Mouse (Mus musculus) heart, embryonic 11.5 days (tissue): ENCODE results near the gene Hist1h3e. TPM values are rescaled to one million over a fixed set of nuclear protein-coding genes. Genes with fewer than 3 reads are reported as not detected.

ENCODE experiments used
- ATAC-seq: fragments of 200-750 bp; cut with Nextera tagmentation; replicated peaks from 2 replicates; pipeline ENCODE4 v1.8.0; 2017; ENCODE audit warnings: moderate library complexity; ENCODE audit not compliant: insufficient number of reproducible peaks, low FRiP score, low TSS enrichment
- H3K27ac ChIP-seq: fragments of 300-500 bp; sonication (generic); 2 replicates; pipeline ENCODE4 v1.5.1; 2014; ENCODE audit warnings: mild to moderate bottlenecking, low read depth, low read length
- H3K27me3 ChIP-seq: fragments of 300-500 bp; sonication (generic); 2 replicates; pipeline ENCODE4 v1.6.1; 2014; ENCODE audit warnings: mild to moderate bottlenecking, low read length, mixed read lengths; ENCODE audit not compliant: control insufficient read depth, insufficient read depth
- H3K36me3 ChIP-seq: fragments of 300-500 bp; sonication (generic); 2 replicates; pipeline ENCODE4 v1.6.1; 2014; ENCODE audit warnings: mild to moderate bottlenecking, low read length, moderate library complexity, mixed read lengths; ENCODE audit not compliant: control insufficient read depth, insufficient read depth
- H3K4me1 ChIP-seq: fragments of 300-500 bp; sonication (generic); 2 replicates; pipeline ENCODE4 v1.6.1; 2014; ENCODE audit warnings: low read length; ENCODE audit not compliant: control insufficient read depth, insufficient read depth
- H3K4me2 ChIP-seq: fragments of 300-500 bp; sonication (generic); 2 replicates; pipeline ENCODE4 v1.6.1; 2014; ENCODE audit warnings: mild to moderate bottlenecking, moderate library complexity
- H3K4me3 ChIP-seq: fragments of 300-500 bp; sonication (generic); 2 replicates; pipeline ENCODE4 v1.5.1; 2014; ENCODE audit warnings: low read depth, low read length
- H3K9ac ChIP-seq: fragments of 300-500 bp; sonication (generic); 2 replicates; pipeline ENCODE4 v1.6.1; 2014; ENCODE audit warnings: mild to moderate bottlenecking, low read depth, low read length, moderate library complexity
- H3K9me3 ChIP-seq: fragments of 300-500 bp; sonication (generic); replicated peaks from 2 replicates; pipeline ENCODE4 v1.6.1; 2016; ENCODE audit warnings: low read length; ENCODE audit not compliant: control insufficient read depth
- WGBS: fragments of 180-500 bp; shearing (Covaris S2); extraction: QIAGEN DNeasy Blood & Tissue Kit; methylation state at CpG from one replicate; pipeline ENCODE4 v1.1.7; 2014; ENCODE audit not compliant: insufficient replicate concordance; 5-methylcytosine and 5-hydroxymethylcytosine counted together
- polyA plus RNA-seq: library from polyadenylated mRNA; unstranded; fragments of >200 nt; fragmentation: Nextera tagmentation; extraction: Ambion mirVana; gene quantifications from 2 replicates; pipeline ENCODE4 v1.2.1, GENCODE M21; 2014

The Hist1h3e gene
- polyA plus RNA-seq, 1 experiment from 2014 or later, result 3.0 TPM

- ATAC-seq, result no peak
- H3K4me2 ChIP-seq, result peak overlapping the region; percentile 37
- peaks cover 6% of the 10 kb centered on the region for H3K4me1 ChIP-seq
- 12% methylated on average over 5 of the region's 5 CpGs for WGBS
- no peaks in the 10 kb centered on the region for H3K27me3 ChIP-seq
- H3K4me3 ChIP-seq, result no peak overlapping the region
- H3K9ac ChIP-seq, result no peak overlapping the region
- H3K9me3 ChIP-seq, result no peaks in the 10 kb centered on the region
- no peaks in the 10 kb centered on the region for H3K36me3 ChIP-seq
- no peak overlapping the region for H3K27ac ChIP-seq
Measured at GRCm38 (mm10) chr13:23524654-23525053, 37.5 kb downstream of the Hist1h3e start.

GRCm38 (mm10) chr13:23523976-23524375 is 38.2 kb downstream of the Hist1h3e start:
- no peak overlapping the region for H3K4me2 ChIP-seq
- ATAC-seq, result no peak
- 47% methylated on average over 5 of the region's 5 CpGs for WGBS
- no peaks in the 10 kb centered on the region for H3K36me3 ChIP-seq
- no peaks in the 10 kb centered on the region for H3K9me3 ChIP-seq
- no peak overlapping the region for H3K27ac ChIP-seq
- no peak overlapping the region for H3K4me3 ChIP-seq
- no peak overlapping the region for H3K9ac ChIP-seq
- no peaks in the 10 kb centered on the region for H3K27me3 ChIP-seq
- peaks cover 4% of the 10 kb centered on the region for H3K4me1 ChIP-seq

DNA sequence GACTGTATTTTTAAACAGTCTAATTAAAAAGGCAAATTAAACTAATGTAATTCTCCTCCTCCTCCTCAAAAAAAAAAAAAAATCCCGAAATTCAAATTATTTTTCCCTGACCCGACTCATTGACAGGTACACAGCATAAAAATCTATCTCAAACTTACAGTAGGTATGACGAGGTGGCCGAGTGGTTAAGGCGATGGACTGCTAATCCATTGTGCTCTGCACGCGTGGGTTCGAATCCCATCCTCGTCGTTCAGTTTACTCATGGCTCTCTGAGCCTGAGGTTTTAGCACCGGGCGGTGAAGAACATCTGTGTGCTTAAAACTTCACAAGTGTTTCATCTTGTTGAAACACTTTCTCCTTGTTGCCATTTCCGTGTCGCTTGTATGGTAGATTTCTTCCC is 40.5 kb downstream of the Hist1h3e start:
- no peak overlapping the region for H3K27ac ChIP-seq
- no peaks in the 10 kb centered on the region for H3K9me3 ChIP-seq
- H3K4me2 ChIP-seq, result peak overlapping the region; percentile 54
- WGBS, result 1% methylated on average over 14 of the region's 14 CpGs
- peaks cover 3% of the 10 kb centered on the region; the same call in 1 of the 2 replicates for H3K4me1 ChIP-seq
- H3K4me3 ChIP-seq, result peak overlapping the region; percentile 16; the same call in 1 of the 2 replicates
- H3K36me3 ChIP-seq, result no peaks in the 10 kb centered on the region
- no peak for ATAC-seq
- H3K9ac ChIP-seq, result no peak overlapping the region
- H3K27me3 ChIP-seq, result no peaks in the 10 kb centered on the region

- peak overlapping the region; percentile 68 for H3K4me2 ChIP-seq
- H3K27me3 ChIP-seq, result no peaks in the 10 kb centered on the region
- WGBS, result under 1% methylated on average over 10 of the region's 10 CpGs
- H3K9me3 ChIP-seq, result no peaks in the 10 kb centered on the region
- H3K9ac ChIP-seq, result no peak overlapping the region
- H3K4me3 ChIP-seq, result peak overlapping the region; percentile 47
- H3K4me1 ChIP-seq, result no peaks in the 10 kb centered on the region
- no peaks in the 10 kb centered on the region for H3K36me3 ChIP-seq
- peak; percentile 59 for ATAC-seq
- 0 out of 2 replicates have a peak overlapping the region, but pooled peaks have one; percentile 41 for H3K27ac ChIP-seq
Measured at GRCm38 (mm10) chr13:23519416-23519815, 42.8 kb downstream of the Hist1h3e start.

DNA sequence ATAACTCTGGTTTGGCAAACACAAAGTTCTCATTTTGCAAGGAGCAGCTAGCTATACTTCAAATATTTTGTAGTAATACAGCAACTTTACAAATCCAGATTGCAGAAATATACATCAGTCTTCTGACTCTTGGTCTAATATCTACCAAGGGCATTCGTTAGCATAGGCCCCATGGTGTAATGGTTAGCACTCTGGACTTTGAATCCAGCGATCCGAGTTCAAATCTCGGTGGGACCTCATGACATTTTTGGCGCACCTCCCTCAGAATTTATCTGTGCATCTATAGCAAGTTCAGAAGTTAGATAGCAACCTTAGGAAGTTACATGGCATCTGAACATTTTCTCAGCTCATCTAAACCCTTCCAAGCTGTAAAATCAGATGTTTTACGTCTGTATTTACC is 43.3 kb downstream of the Hist1h3e start:
- Histone ChIP-seq H3K9ac (no peak overlapping the region), H3K36me3 (no peaks in the 10 kb centered on the region), H3K4me3 (peak overlapping the region; percentile 47), H3K4me2 (peak overlapping the region; percentile 68), H3K4me1 (no peaks in the 10 kb centered on the region), H3K9me3 (no peaks in the 10 kb centered on the region), H3K27me3 (no peaks in the 10 kb centered on the region), H3K27ac (0 out of 2 replicates have a peak overlapping the region, but pooled peaks have one; percentile 41)
- 0% methylated on average over 6 of the region's 6 CpGs for WGBS
- ATAC-seq, result peak; percentile 71

- no peaks in the 10 kb centered on the region for H3K36me3 ChIP-seq
- H3K9ac ChIP-seq, result peak overlapping the region; percentile 61
- H3K27me3 ChIP-seq, result no peaks in the 10 kb centered on the region
- H3K9me3 ChIP-seq, result no peaks in the 10 kb centered on the region
- peak overlapping the region; percentile 91 for H3K4me2 ChIP-seq
- WGBS, result under 1% methylated on average over 6 of the region's 6 CpGs
- no peak overlapping the region for H3K27ac ChIP-seq
- H3K4me1 ChIP-seq, result no peaks in the 10 kb centered on the region
- no peak for ATAC-seq
- H3K4me3 ChIP-seq, result peak overlapping the region; percentile 47
Measured at GRCm38 (mm10) chr13:23518295-23518603, 43.9 kb downstream of the Hist1h3e start.

- Histone ChIP-seq H3K9me3 (no peaks in the 10 kb centered on the region), H3K4me1 (no peaks in the 10 kb centered on the region), H3K9ac (peak overlapping the region; percentile 64), H3K4me3 (peak overlapping the region; percentile 47), H3K4me2 (peak overlapping the region; percentile 91), H3K36me3 (no peaks in the 10 kb centered on the region), H3K27me3 (no peaks in the 10 kb centered on the region), H3K27ac (peak overlapping the region; percentile 64; the same call in 1 of the 2 replicates)
- under 1% methylated on average over 27 of the region's 27 CpGs for WGBS
- ATAC-seq, result peak; percentile 84
Measured at GRCm38 (mm10) chr13:23517603-23518294, 44.4 kb downstream of the Hist1h3e start.

DNA sequence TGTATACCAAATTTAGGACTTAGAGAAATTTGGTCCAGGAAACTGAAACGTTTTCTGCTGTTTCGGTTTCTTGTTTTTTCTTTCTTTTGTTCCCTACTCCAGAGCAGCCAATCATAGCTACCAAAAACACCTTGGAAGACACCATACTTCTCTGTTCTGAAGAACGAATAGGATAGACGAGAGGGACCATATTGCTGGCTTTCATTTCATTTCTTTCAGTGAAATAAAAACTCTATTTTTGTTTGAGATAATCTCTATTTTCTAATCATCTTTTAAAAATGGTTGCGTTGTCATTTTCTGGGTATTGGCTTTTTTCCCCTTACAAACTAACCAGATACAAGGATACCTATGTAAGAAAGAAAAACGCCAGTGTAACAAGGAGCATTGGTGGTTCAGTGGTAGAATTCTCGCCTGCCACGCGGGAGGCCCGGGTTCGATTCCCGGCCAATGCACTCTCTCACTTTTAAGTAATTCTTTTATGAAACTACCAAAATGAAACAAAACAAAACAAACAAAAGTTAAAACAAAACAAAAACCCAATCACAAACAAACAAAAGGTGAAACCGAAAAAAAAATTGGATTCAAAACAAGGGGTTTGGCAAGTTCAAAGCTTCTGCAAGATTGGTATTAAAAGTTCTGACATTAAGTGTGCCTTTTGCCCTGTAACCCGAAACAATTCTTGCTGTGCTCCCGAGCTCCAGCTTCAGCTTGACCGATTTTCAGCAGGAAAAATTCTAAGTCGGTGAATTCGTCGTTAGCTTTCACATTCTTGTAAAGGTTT is 45.2 kb downstream of the Hist1h3e start:
- Histone ChIP-seq H3K4me1 (no peaks in the 10 kb centered on the region), H3K27me3 (no peaks in the 10 kb centered on the region), H3K9me3 (no peaks in the 10 kb centered on the region), H3K4me2 (peak overlapping the region; percentile 91), H3K36me3 (no peaks in the 10 kb centered on the region), H3K27ac (peak overlapping the region; percentile 54; the same call in 1 of the 2 replicates), H3K9ac (peak overlapping the region; percentile 54; the same call in 1 of the 2 replicates), H3K4me3 (peak overlapping the region; percentile 47)
- WGBS, result under 1% methylated on average over 19 of the region's 19 CpGs
- peak; percentile 67 for ATAC-seq
